Mouse (Mus musculus) spleen, postnatal 14 days (tissue): ENCODE results near the gene A630076J17Rik.
A peak's percentile ranks its signal among the peaks of the same experiment; 100 is the strongest.

ENCODE experiments used
- DNase-seq, 2 experiments: peaks; one replicate each; pipeline ENCODE4 v3.0.0; 2021 to 2022; ENCODE audit warnings: low spot score in 2 of 2

Gene A630076J17Rik

GRCm38 (mm10) chr3:107276626-107277025, 46.2 kb downstream of the A630076J17Rik start:
- DNase-seq, result no peak

DNA sequence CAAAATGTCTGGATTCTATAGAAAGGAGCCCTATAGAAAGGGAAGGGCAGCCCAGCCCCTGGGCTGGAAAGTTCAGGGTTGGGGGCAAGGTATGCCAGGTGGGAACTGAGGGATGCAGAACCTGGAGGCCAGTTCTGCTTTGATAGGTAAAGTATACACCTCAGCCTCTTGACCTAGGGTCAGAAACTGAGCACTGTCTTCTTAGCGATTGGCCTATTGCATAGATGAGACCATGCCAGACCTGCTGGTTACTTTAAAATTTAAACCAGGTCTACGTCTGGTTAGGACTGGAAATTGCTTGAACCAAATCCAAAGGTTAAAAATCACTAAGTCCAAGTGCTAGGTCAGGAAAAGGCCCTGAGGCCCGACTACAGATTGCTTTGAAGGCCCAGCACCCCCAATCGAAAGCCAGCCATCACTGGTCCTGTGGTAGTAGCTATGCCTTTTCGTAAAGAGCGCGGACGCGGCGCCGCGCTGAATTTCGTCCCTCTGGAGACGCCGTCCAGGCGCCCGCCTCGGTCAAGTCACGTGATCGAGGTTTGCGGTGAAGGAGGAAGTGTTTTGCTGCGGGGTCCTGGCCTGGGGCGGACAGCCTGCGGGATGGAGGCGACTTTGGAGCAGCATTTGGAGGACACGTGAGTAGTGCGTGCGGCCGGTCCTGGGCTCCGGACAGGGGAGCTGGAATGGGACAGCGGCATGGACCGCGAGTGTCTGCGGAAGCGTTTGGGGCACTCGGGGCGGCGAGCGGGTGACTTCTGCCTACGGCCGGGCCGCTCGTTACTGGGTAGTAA, 48.3 kb downstream of the A630076J17Rik start, which contains the start of gene Lamtor5:
Gene Lamtor5 (plus strand): TSS at position 380 of the 791 bp plus-strand sequence.
- peak; percentile 75 to 86 for DNase-seq
